Mouse (Mus musculus): Measurements from ENCODE around the gene Insr. TPM values are rescaled to one million over a fixed set of nuclear protein-coding genes. Genes with fewer than 3 reads are reported as not detected.
A peak's percentile ranks its signal among the peaks of the same experiment; 100 is the strongest.

Gene Insr
- polyA plus RNA-seq, 1 experiment from 2014 or later: 27.2 TPM

DNA sequence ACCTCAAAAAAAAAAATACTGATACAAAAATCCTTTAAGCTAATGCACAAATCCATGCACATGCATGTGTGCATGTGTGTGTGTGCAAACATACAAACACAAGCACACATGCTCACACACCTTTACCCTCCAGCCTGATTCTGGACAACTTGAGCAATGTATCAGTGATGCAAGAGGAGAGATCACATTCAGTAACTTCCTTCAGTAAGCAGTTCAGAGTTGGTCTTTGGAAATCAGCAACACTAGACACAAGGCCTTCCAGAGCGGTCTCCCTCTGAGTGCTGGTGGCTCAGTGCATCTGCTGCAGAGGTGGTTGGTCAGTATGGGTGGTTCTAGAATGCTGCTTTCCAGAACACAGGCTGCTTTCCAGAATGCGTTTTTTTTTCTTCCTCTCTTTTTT lies 46.8 kb downstream of the Insr start:
- no peak overlapping the region for H3K4me3 ChIP-seq (replicated peaks; ENCODE audit: low read depth, low read length)
- no peak overlapping the region for H3K9ac ChIP-seq (ENCODE audit: low read depth, low read length)
- H3K4me2 ChIP-seq (ENCODE audit: low read length): no peak overlapping the region
- H3K4me1 ChIP-seq (replicated peaks; ENCODE audit: insufficient read depth, low read length): 0 out of 2 replicates have a peak, but pooled peaks cover 6% of the 10 kb centered on the region
- no peaks in the 10 kb centered on the region for H3K9me3 ChIP-seq (replicated peaks; ENCODE audit: low read length)
- no peaks in the 10 kb centered on the region for H3K27me3 ChIP-seq (ENCODE audit: insufficient read depth, low read length)
- 87% methylated on average over 2 of the region's 2 CpGs for WGBS
- ATAC-seq (replicated peaks; ENCODE audit: low FRiP score, low read depth) (no peak), DNase-seq (ENCODE audit: low spot score) (no peak)
- H3K27ac ChIP-seq: no peak overlapping the region
- no peak for TF ChIP-seq CTCF (IDR thresholded peaks at IDR 0.05; ENCODE audit: low read depth)
- H3K36me3 ChIP-seq (ENCODE audit: insufficient read depth, low read length): no peaks in the 10 kb centered on the region

GRCm38 (mm10) chr8:3230118-3231060 lies 49.0 kb downstream of the Insr start:
- no peak for TF ChIP-seq CTCF (IDR thresholded peaks at IDR 0.05; ENCODE audit: low read depth)
- 0 out of 2 replicates have a peak, but pooled peaks cover 6% of the 10 kb centered on the region for H3K4me1 ChIP-seq (replicated peaks; ENCODE audit: insufficient read depth, low read length)
- no peak overlapping the region for H3K4me2 ChIP-seq (ENCODE audit: low read length)
- no peak overlapping the region for H3K27ac ChIP-seq
- DNase-seq (ENCODE audit: low spot score) (no peak), ATAC-seq (replicated peaks; ENCODE audit: low FRiP score, low read depth) (no peak)
- H3K4me3 ChIP-seq (replicated peaks; ENCODE audit: low read depth, low read length): no peak overlapping the region
- 82% methylated on average over 10 of the region's 10 CpGs for WGBS
- H3K9ac ChIP-seq (ENCODE audit: low read depth, low read length): no peak overlapping the region
- H3K9me3 ChIP-seq (replicated peaks; ENCODE audit: low read length): no peaks in the 10 kb centered on the region
- no peaks in the 10 kb centered on the region for H3K27me3 ChIP-seq (ENCODE audit: insufficient read depth, low read length)
- H3K36me3 ChIP-seq (ENCODE audit: insufficient read depth, low read length): no peaks in the 10 kb centered on the region

GRCm38 (mm10) chr8:3227423-3227822 lies 52.0 kb downstream of the Insr start:
- no peak overlapping the region for H3K9ac ChIP-seq (ENCODE audit: low read depth, low read length)
- H3K27me3 ChIP-seq (ENCODE audit: insufficient read depth, low read length): no peaks in the 10 kb centered on the region
- no peak for TF ChIP-seq CTCF (IDR thresholded peaks at IDR 0.05; ENCODE audit: low read depth)
- no peak for DNase-seq (ENCODE audit: low spot score)
- 0 out of 2 replicates have a peak, but pooled peaks cover 6% of the 10 kb centered on the region for H3K4me1 ChIP-seq (replicated peaks; ENCODE audit: insufficient read depth, low read length)
- peak overlapping the region; percentile 64 for H3K27ac ChIP-seq
- peak; percentile 52; the same call in 1 of the 2 replicates for ATAC-seq (replicated peaks; ENCODE audit: low FRiP score, low read depth)
- no peaks in the 10 kb centered on the region for H3K9me3 ChIP-seq (replicated peaks; ENCODE audit: low read length)
- 40% methylated on average over 5 of the region's 5 CpGs for WGBS
- H3K36me3 ChIP-seq (ENCODE audit: insufficient read depth, low read length): no peaks in the 10 kb centered on the region
- no peak overlapping the region for H3K4me2 ChIP-seq (ENCODE audit: low read length)
- H3K4me3 ChIP-seq (replicated peaks; ENCODE audit: low read depth, low read length): no peak overlapping the region

DNA sequence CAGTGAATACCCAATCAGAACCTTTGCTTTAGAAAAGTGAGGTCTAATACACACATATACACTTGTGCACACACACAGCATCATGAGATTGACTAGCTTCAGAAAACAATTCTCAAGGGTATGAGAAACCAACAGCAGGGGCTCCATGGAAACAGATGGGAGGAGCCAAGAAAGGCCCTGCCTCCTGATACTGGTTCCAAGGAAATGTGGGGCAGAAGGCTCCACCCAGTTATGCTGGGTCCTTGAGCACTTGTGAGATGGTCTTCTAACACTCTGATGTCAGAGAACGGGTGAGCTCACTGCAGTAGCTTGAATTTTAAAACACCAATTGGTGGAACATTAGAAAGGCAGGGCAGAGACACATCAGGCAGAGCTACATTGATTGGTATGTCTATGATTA lies 53.7 kb downstream of the Insr start:
- Histone ChIP-seq H3K9ac (ENCODE audit: low read depth, low read length) (no peak overlapping the region), H3K27me3 (ENCODE audit: insufficient read depth, low read length) (no peaks in the 10 kb centered on the region), H3K4me3 (replicated peaks; ENCODE audit: low read depth, low read length) (no peak overlapping the region), H3K27ac (0 out of 2 replicates have a peak overlapping the region, but pooled peaks have one; percentile 21), H3K9me3 (replicated peaks; ENCODE audit: low read length) (no peaks in the 10 kb centered on the region), H3K36me3 (ENCODE audit: insufficient read depth, low read length) (no peaks in the 10 kb centered on the region), H3K4me2 (ENCODE audit: low read length) (no peak overlapping the region), H3K4me1 (replicated peaks; ENCODE audit: insufficient read depth, low read length) (0 out of 2 replicates have a peak, but pooled peaks cover 9% of the 10 kb centered on the region)
- no peak for TF ChIP-seq CTCF (IDR thresholded peaks at IDR 0.05; ENCODE audit: low read depth)
- DNase-seq (ENCODE audit: low spot score): no peak
- ATAC-seq (replicated peaks; ENCODE audit: low FRiP score, low read depth): no peak
- 69% methylated on average over 1 of the region's 1 CpGs for WGBS

GRCm38 (mm10) chr8:3225184-3225583 lies 54.2 kb downstream of the Insr start:
- no peaks in the 10 kb centered on the region for H3K36me3 ChIP-seq (ENCODE audit: insufficient read depth, low read length)
- H3K4me3 ChIP-seq (replicated peaks; ENCODE audit: low read depth, low read length): no peak overlapping the region
- DNase-seq (ENCODE audit: low spot score) (peak; percentile 14), ATAC-seq (replicated peaks; ENCODE audit: low FRiP score, low read depth) (no peak)
- H3K27me3 ChIP-seq (ENCODE audit: insufficient read depth, low read length): no peaks in the 10 kb centered on the region
- H3K9me3 ChIP-seq (replicated peaks; ENCODE audit: low read length): no peaks in the 10 kb centered on the region
- no peak overlapping the region for H3K4me2 ChIP-seq (ENCODE audit: low read length)
- no peak for TF ChIP-seq CTCF (IDR thresholded peaks at IDR 0.05; ENCODE audit: low read depth)
- H3K27ac ChIP-seq: 0 out of 2 replicates have a peak overlapping the region, but pooled peaks have one; percentile 21
- H3K9ac ChIP-seq (ENCODE audit: low read depth, low read length): no peak overlapping the region
- WGBS: 62% methylated on average over 8 of the region's 8 CpGs
- H3K4me1 ChIP-seq (replicated peaks; ENCODE audit: insufficient read depth, low read length): 0 out of 2 replicates have a peak, but pooled peaks cover 7% of the 10 kb centered on the region

- no peak for ATAC-seq (replicated peaks; ENCODE audit: low FRiP score, low read depth)
- Histone ChIP-seq H3K4me1 (replicated peaks; ENCODE audit: insufficient read depth, low read length) (0 out of 2 replicates have a peak, but pooled peaks cover 10% of the 10 kb centered on the region), H3K9me3 (replicated peaks; ENCODE audit: low read length) (no peaks in the 10 kb centered on the region), H3K27me3 (ENCODE audit: insufficient read depth, low read length) (no peaks in the 10 kb centered on the region), H3K4me2 (ENCODE audit: low read length) (no peak overlapping the region), H3K27ac (no peak overlapping the region), H3K4me3 (replicated peaks; ENCODE audit: low read depth, low read length) (no peak overlapping the region), H3K9ac (ENCODE audit: low read depth, low read length) (no peak overlapping the region), H3K36me3 (ENCODE audit: insufficient read depth, low read length) (no peaks in the 10 kb centered on the region)
- no peak for TF ChIP-seq CTCF (IDR thresholded peaks at IDR 0.05; ENCODE audit: low read depth)
- no peak for DNase-seq (ENCODE audit: low spot score)
These were observed 56.8 kb downstream of the Insr start for GRCm38 (mm10) chr8:3222636-3222965.
